Mouse (Mus musculus) forebrain, embryonic 13.5 days (tissue): Measurements from ENCODE around the gene Rnf145. TPM values are rescaled to one million over a fixed set of nuclear protein-coding genes. Genes with fewer than 3 reads are reported as not detected.

ENCODE experiments used
- ATAC-seq: fragments of 200-750 bp; cut with Nextera tagmentation; 2 replicates; pipeline ENCODE4 v1.8.0; 2017
- H3K27ac ChIP-seq: fragments of 300-500 bp; sonication (generic); 2 replicates; pipeline ENCODE4 v1.5.1; 2015; ENCODE audit warnings: inconsistent platforms, mild to moderate bottlenecking, moderate library complexity
- H3K27me3 ChIP-seq: fragments of 300-500 bp; sonication (generic); 2 replicates; pipeline ENCODE4 v1.6.1; 2015; ENCODE audit warnings: mild to moderate bottlenecking, inconsistent platforms
- H3K36me3 ChIP-seq: fragments of 300-500 bp; sonication (generic); 2 replicates; pipeline ENCODE4 v1.6.1; 2015; ENCODE audit warnings: mild to moderate bottlenecking, inconsistent platforms; ENCODE audit not compliant: poor library complexity, severe bottlenecking
- H3K4me1 ChIP-seq: fragments of 300-500 bp; sonication (generic); 2 replicates; pipeline ENCODE4 v1.6.1; 2015; ENCODE audit warnings: inconsistent platforms
- H3K4me2 ChIP-seq: fragments of 300-500 bp; sonication (generic); 2 replicates; pipeline ENCODE4 v1.6.1; 2015; ENCODE audit warnings: inconsistent platforms, mild to moderate bottlenecking, moderate library complexity
- H3K4me3 ChIP-seq: fragments of 300-500 bp; sonication (generic); 2 replicates; pipeline ENCODE4 v1.5.1; 2015; ENCODE audit warnings: mild to moderate bottlenecking, inconsistent platforms
- H3K9ac ChIP-seq: fragments of 300-500 bp; sonication (generic); 2 replicates; pipeline ENCODE4 v1.6.1; 2015; ENCODE audit warnings: mild to moderate bottlenecking, inconsistent platforms
- H3K9me3 ChIP-seq: fragments of 300-500 bp; sonication (generic); replicated peaks from 2 replicates; pipeline ENCODE4 v1.6.1; 2016; ENCODE audit warnings: inconsistent platforms
- WGBS: fragments of 180-500 bp; shearing (Covaris S2); methylation state at CpG from one replicate; pipeline ENCODE4 v1.1.7; 2015; 5-methylcytosine and 5-hydroxymethylcytosine counted together
- polyA plus RNA-seq: library from polyadenylated mRNA; unstranded; fragments of >200 nt; fragmentation: Nextera tagmentation; extraction: Ambion mirVana; gene quantifications from 2 replicates; pipeline ENCODE4 v1.2.1, GENCODE M21; 2015

Rnf145 gene
- 78.0 and 84.3 TPM in 2 replicates for polyA plus RNA-seq

- Histone ChIP-seq H3K4me2 (peak within 1 kb of the TSS; percentile 92), H3K9ac (peak within 1 kb of the TSS; percentile 96), H3K4me1 (peaks cover 26% of the 10 kb centered on the region), H3K27ac (peak within 1 kb of the TSS; percentile 90), H3K27me3 (no peaks in the 10 kb centered on the region), H3K9me3 (no peaks in the 10 kb centered on the region), H3K36me3 (no peaks in the 10 kb centered on the region), H3K4me3 (peak within 1 kb of the TSS; percentile 95)
- peak; percentile 87 for ATAC-seq
- under 1% methylated on average over 70 of the region's 70 CpGs for WGBS
Measured at GRCm38 (mm10) chr11:44518281-44519095, at the start of gene Rnf145. Rnf145 (plus strand) TSS chr11:44518964.

DNA sequence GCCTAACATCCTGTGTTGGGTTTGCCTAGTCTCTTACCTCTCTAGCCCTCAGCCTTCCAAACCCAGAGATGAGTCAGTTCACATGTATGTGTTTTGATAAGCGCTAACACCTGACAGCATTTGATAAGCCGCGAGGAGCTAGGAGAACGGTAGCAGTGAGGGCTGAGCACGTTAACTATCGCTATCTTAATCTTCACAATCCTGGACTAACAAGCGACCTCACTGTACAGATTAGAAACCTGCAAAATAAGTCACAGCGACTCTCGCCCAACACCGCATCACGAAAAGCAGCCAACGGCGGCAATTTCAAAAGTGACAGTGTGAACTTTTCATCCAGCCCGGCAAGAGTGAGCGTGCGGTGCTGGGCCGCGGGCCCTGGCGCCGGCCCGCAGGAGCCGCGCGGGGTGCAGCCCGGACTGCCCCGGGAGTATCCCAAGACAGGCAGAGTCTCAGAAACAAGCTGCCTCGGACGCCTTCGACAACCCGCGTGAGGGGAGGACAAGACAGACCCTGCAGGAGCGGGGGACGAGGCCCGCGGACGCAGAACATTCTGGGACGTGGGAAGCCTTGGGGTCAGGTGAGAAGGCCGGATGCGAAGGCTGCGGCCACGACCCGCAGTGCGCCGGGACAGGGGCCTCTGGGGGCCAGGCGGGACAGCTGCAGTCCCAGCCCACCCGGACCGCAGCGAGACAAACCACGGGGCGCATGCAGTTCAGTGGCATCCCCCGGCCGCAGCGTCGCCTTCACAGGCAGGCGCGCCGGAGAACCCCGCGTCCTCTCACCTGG is 48.9 kb upstream of the Rnf145 start:
- H3K9me3 ChIP-seq, result no peaks in the 10 kb centered on the region
- no peaks in the 10 kb centered on the region for H3K27me3 ChIP-seq
- H3K27ac ChIP-seq, result peak overlapping the region; percentile 86
- H3K36me3 ChIP-seq, result 0 out of 2 replicates have a peak, but pooled peaks cover 3% of the 10 kb centered on the region
- H3K4me3 ChIP-seq, result peak overlapping the region; percentile 62
- peak; percentile 87 for ATAC-seq
- peaks cover 22% of the 10 kb centered on the region for H3K4me1 ChIP-seq
- H3K4me2 ChIP-seq, result peak overlapping the region; percentile 95
- peak overlapping the region; percentile 79 for H3K9ac ChIP-seq
- 1% methylated on average over 57 of the region's 59 CpGs for WGBS

- Histone ChIP-seq H3K36me3 (no peaks in the 10 kb centered on the region), H3K4me2 (peak within 1 kb of the TSS; percentile 95), H3K27ac (peak within 1 kb of the TSS; percentile 86), H3K4me1 (peaks cover 22% of the 10 kb centered on the region), H3K9me3 (no peaks in the 10 kb centered on the region), H3K9ac (peak within 1 kb of the TSS; percentile 79), H3K4me3 (peak within 1 kb of the TSS; percentile 62), H3K27me3 (0 out of 2 replicates have a peak, but pooled peaks cover 2% of the 10 kb centered on the region)
- under 1% methylated on average over 54 of the region's 54 CpGs for WGBS
- peak; percentile 96 for ATAC-seq
Measured at GRCm38 (mm10) chr11:44470432-44471336, 48.1 kb upstream of the Rnf145 start, which contains the start of gene Ublcp1. Ublcp1 (minus strand) TSS chr11:44470498.

- no peak for ATAC-seq
- Histone ChIP-seq H3K36me3 (no peaks in the 10 kb centered on the region), H3K4me3 (peak overlapping the region; percentile 62), H3K9me3 (no peaks in the 10 kb centered on the region), H3K4me2 (peak overlapping the region; percentile 95), H3K27ac (no peak overlapping the region; the same call in 1 of the 2 replicates), H3K4me1 (peaks cover 22% of the 10 kb centered on the region), H3K27me3 (0 out of 2 replicates have a peak, but pooled peaks cover 2% of the 10 kb centered on the region), H3K9ac (peak overlapping the region; percentile 79)
- 20% methylated on average over 4 of the region's 4 CpGs for WGBS
Measured at GRCm38 (mm10) chr11:44471337-44471995, 47.3 kb upstream of the Rnf145 start.

GRCm38 (mm10) chr11:44475467-44475866 is 43.3 kb upstream of the Rnf145 start:
- Histone ChIP-seq H3K27me3 (0 out of 2 replicates have a peak, but pooled peaks cover 2% of the 10 kb centered on the region), H3K4me3 (no peak overlapping the region), H3K9ac (no peak overlapping the region), H3K4me1 (peaks cover 11% of the 10 kb centered on the region), H3K4me2 (no peak overlapping the region), H3K36me3 (no peaks in the 10 kb centered on the region), H3K9me3 (no peaks in the 10 kb centered on the region), H3K27ac (no peak overlapping the region)
- WGBS, result 75% methylated on average over 3 of the region's 3 CpGs
- no peak for ATAC-seq

- WGBS, result 89% methylated on average over 2 of the region's 2 CpGs
- Histone ChIP-seq H3K9ac (no peak overlapping the region), H3K4me1 (peaks cover 6% of the 10 kb centered on the region), H3K9me3 (no peaks in the 10 kb centered on the region), H3K4me3 (no peak overlapping the region), H3K27ac (no peak overlapping the region), H3K36me3 (no peaks in the 10 kb centered on the region), H3K27me3 (0 out of 2 replicates have a peak, but pooled peaks cover 2% of the 10 kb centered on the region), H3K4me2 (no peak overlapping the region)
- ATAC-seq, result no peak
Measured at GRCm38 (mm10) chr11:44476445-44476844, 42.3 kb upstream of the Rnf145 start.

DNA sequence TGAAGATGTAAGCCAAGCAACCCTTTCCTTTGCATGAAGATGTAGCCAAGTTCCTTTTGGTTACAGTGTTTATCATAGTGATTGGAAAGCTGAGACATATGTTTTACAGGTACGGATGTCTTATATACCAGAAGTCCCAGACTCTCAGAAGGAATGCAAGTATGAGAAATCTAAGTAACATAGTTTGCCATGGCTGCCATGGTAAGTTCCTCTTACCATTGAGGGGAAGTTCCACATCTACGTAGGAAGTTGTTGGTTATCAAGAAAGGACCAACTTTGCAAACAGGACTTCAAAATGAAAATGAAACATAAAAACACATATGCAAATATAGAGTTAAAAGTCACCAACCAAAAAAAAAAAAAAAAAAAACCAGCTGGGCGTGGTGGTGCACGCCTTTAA is 40.4 kb upstream of the Rnf145 start:
- H3K9me3 ChIP-seq, result no peaks in the 10 kb centered on the region
- no peaks in the 10 kb centered on the region for H3K36me3 ChIP-seq
- H3K9ac ChIP-seq, result no peak overlapping the region
- 85% methylated on average over 3 of the region's 4 CpGs for WGBS
- H3K27me3 ChIP-seq, result 0 out of 2 replicates have a peak, but pooled peaks cover 2% of the 10 kb centered on the region
- no peak overlapping the region for H3K27ac ChIP-seq
- no peaks in the 10 kb centered on the region for H3K4me1 ChIP-seq
- no peak overlapping the region for H3K4me3 ChIP-seq
- ATAC-seq, result no peak
- no peak overlapping the region for H3K4me2 ChIP-seq

GRCm38 (mm10) chr11:44480246-44480645 is 38.5 kb upstream of the Rnf145 start:
- Histone ChIP-seq H3K4me3 (no peak overlapping the region), H3K9me3 (no peaks in the 10 kb centered on the region), H3K9ac (no peak overlapping the region), H3K4me1 (no peaks in the 10 kb centered on the region), H3K4me2 (no peak overlapping the region), H3K27me3 (0 out of 2 replicates have a peak, but pooled peaks cover under 1% of the 10 kb centered on the region), H3K27ac (no peak overlapping the region), H3K36me3 (no peaks in the 10 kb centered on the region)
- 87% methylated on average over 6 of the region's 6 CpGs for WGBS
- no peak for ATAC-seq

GRCm38 (mm10) chr11:44485089-44485736 is 33.6 kb upstream of the Rnf145 start:
- no peak for ATAC-seq
- Histone ChIP-seq H3K4me2 (no peak overlapping the region), H3K27ac (no peak overlapping the region), H3K36me3 (no peaks in the 10 kb centered on the region), H3K4me3 (no peak overlapping the region), H3K27me3 (no peaks in the 10 kb centered on the region), H3K9me3 (no peaks in the 10 kb centered on the region), H3K9ac (no peak overlapping the region), H3K4me1 (no peaks in the 10 kb centered on the region)
- 90% methylated on average over 7 of the region's 7 CpGs for WGBS

DNA sequence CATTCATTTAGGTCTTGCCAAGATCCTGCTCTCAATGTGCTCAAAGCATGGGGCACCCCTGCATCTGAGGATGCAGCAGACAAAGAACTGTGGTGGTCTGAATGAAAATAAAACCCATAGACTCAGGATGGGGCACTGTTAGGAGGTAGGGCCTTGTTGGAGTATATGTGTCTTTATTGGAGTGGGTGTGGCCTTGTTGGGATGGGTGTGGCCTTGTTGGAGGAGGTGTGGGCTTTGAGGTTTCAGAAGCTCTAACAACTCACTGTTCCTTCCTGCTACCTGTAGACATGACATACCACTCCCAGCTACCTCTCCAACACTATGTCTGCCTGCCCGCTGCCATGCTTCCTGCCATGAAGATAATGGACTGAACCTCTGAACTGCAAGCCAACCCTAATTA is 29.6 kb upstream of the Rnf145 start:
- 88% methylated on average over 1 of the region's 1 CpGs for WGBS
- no peaks in the 10 kb centered on the region for H3K4me1 ChIP-seq
- H3K9ac ChIP-seq, result no peak overlapping the region
- no peak overlapping the region for H3K4me2 ChIP-seq
- H3K4me3 ChIP-seq, result no peak overlapping the region
- no peak for ATAC-seq
- H3K36me3 ChIP-seq, result no peaks in the 10 kb centered on the region
- H3K27me3 ChIP-seq, result no peaks in the 10 kb centered on the region
- no peak overlapping the region for H3K27ac ChIP-seq
- no peaks in the 10 kb centered on the region for H3K9me3 ChIP-seq
